Mouse (Mus musculus): ENCODE results near the gene Cyp2c67.
"Not testable (repeated sequence)": the region's sequence is repeated elsewhere in the genome, so short reads cannot be mapped to it uniquely, and the experiment has no call there.

Cyp2c67 gene

GRCm38 (mm10) chr19:39648938-39649337 lies at the start of gene Cyp2c67:
Gene Cyp2c67 (minus strand): TSS chr19:39649051.
- no peak for DNase-seq (ENCODE audit: low spot score in 2 of 2)

GRCm38 (mm10) chr19:39665650-39666049 lies 16.8 kb upstream of the Cyp2c67 start:
- DNase-seq (ENCODE audit: low spot score in 2 of 2) = not testable (repeated sequence)

- no peak for DNase-seq (ENCODE audit: low spot score in 2 of 2)
Measured at GRCm38 (mm10) chr19:39652381-39652780, 3.5 kb upstream of the Cyp2c67 start.

GRCm38 (mm10) chr19:39647519-39647918 lies 1.3 kb downstream of the Cyp2c67 start:
- no peak for DNase-seq (ENCODE audit: low spot score in 2 of 2)

GRCm38 (mm10) chr19:39644551-39644950 lies 4.3 kb downstream of the Cyp2c67 start:
- DNase-seq (ENCODE audit: low spot score in 2 of 2) = not testable (repeated sequence)
